Mouse (Mus musculus) testis, adult 2 months (tissue): ENCODE results near the gene Nupr1.

Experiments used
- CTCF ChIP-seq: fragments of 200-500 bp; IDR thresholded peaks from 2 replicates; pipeline ENCODE4 v1.5.1; 2012; ENCODE audit warnings: low read depth, mild to moderate bottlenecking, inconsistent platforms, low read length, moderate library complexity; ENCODE audit not compliant: control insufficient read depth, insufficient read depth, insufficient replicate concordance
- POLR2A ChIP-seq: fragments of 200-500 bp; IDR thresholded peaks from 2 replicates; pipeline ENCODE4 v1.6.1; 2012; ENCODE audit warnings: low read depth, mild to moderate bottlenecking, inconsistent platforms, low read length, moderate library complexity; ENCODE audit not compliant: control insufficient read depth

GRCm38 (mm10) chr7:126668452-126668851, 37.8 kb upstream of the Nupr1 start:
- TF ChIP-seq POLR2A (no peak), CTCF (no peak)
